Mouse (Mus musculus) kidney, embryonic 16.5 days (tissue): ENCODE measurements around the gene Uap1l1. TPM values are rescaled to one million over a fixed set of nuclear protein-coding genes. Genes with fewer than 3 reads are reported as not detected.
"Not testable (repeated sequence)": the region's sequence is repeated elsewhere in the genome, so short reads cannot be mapped to it uniquely, and the experiment has no call there.

ENCODE experiments used
- ATAC-seq: fragments of 200-750 bp; cut with Nextera tagmentation; 2 replicates; pipeline ENCODE4 v1.8.0; 2017; ENCODE audit warnings: moderate TSS enrichment; ENCODE audit not compliant: low FRiP score, low TSS enrichment
- H3K27ac ChIP-seq: fragments of 300-500 bp; sonication (generic); 2 replicates; pipeline ENCODE4 v1.5.1; 2014; ENCODE audit warnings: low read length
- H3K27me3 ChIP-seq: fragments of 300-500 bp; sonication (generic); 2 replicates; pipeline ENCODE4 v1.6.1; 2014; ENCODE audit warnings: low read length, control low read depth, mixed read lengths; ENCODE audit not compliant: insufficient read depth
- H3K36me3 ChIP-seq: fragments of 300-500 bp; sonication (generic); 2 replicates; pipeline ENCODE4 v1.6.1; 2014; ENCODE audit warnings: low read length, control low read depth, mixed read lengths; ENCODE audit not compliant: insufficient read depth
- H3K4me1 ChIP-seq: fragments of 300-500 bp; sonication (generic); 2 replicates; pipeline ENCODE4 v1.6.1; 2014; ENCODE audit warnings: low read length, control low read depth, mixed read lengths; ENCODE audit not compliant: insufficient read depth
- H3K4me2 ChIP-seq: fragments of 300-500 bp; sonication (generic); replicated peaks from 2 replicates; pipeline ENCODE4 v1.6.1; 2014; ENCODE audit warnings: low read depth, low read length
- H3K4me3 ChIP-seq: fragments of 300-500 bp; sonication (generic); 2 replicates; pipeline ENCODE4 v1.5.1; 2014; ENCODE audit warnings: mild to moderate bottlenecking, low read length
- H3K9ac ChIP-seq: fragments of 300-500 bp; sonication (generic); replicated peaks from 2 replicates; pipeline ENCODE4 v1.6.1; 2014; ENCODE audit warnings: low read length
- H3K9me3 ChIP-seq: fragments of 300-500 bp; sonication (generic); 2 replicates; pipeline ENCODE4 v1.6.1; 2016; ENCODE audit warnings: low read length, control low read depth
- WGBS: fragments of 180-500 bp; shearing (Covaris S2); extraction: QIAGEN DNeasy Blood & Tissue Kit; methylation state at CpG from one replicate; pipeline ENCODE4 v1.1.7; 2014; 5-methylcytosine and 5-hydroxymethylcytosine counted together
- polyA plus RNA-seq: library from polyadenylated mRNA; unstranded; fragments of >200 nt; fragmentation: Nextera tagmentation; extraction: Ambion mirVana; gene quantifications from 2 replicates; pipeline ENCODE4 v1.2.1, GENCODE M21; 2015

Gene Uap1l1
- polyA plus RNA-seq, result 38.9 and 49.2 TPM in 2 replicates

DNA sequence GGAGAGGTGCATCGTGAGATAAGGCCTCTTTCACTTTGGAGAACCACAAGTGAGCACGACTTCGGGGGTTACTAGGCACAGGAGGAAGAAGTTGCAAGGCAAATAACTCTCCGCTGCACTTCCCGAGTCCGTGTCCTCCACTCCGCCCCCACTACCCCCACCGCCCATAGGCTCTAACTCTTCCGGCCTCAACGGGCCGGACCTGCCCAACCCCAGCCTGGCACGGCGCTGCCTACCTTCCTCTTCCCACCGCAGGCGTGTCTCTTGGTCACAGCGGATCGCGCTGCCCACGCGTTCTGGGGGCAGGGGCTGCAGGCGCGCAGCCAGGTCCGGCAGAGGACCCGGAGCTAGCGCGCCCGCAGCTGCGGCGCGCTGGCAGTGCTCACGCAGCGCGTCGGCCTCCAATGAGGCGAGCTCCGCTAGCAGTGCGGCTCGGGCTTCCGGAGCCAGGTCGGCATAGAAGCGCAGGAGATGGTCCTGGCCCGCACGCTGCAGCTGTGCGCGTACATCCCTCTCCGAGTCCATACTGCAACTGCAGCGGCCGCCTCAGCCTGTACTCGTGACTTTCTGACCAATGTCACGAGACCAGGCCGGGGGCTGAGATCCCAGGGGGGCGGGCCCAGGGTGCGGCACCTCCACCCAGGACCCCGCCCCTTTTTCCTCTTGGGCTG is at the start of gene Uap1l1:
TSS of gene Uap1l1 (minus strand) at position 592 of the 671 bp plus-strand sequence.
- H3K4me1 ChIP-seq, result peaks cover 18% of the 10 kb centered on the region
- peak; percentile 89 for ATAC-seq
- peak within 1 kb of the TSS; percentile 83 for H3K9ac ChIP-seq
- H3K27me3 ChIP-seq, result no peaks in the 10 kb centered on the region
- peak within 1 kb of the TSS; percentile 98 for H3K4me2 ChIP-seq
- under 1% methylated on average over 51 of the region's 54 CpGs for WGBS
- H3K36me3 ChIP-seq, result no peaks in the 10 kb centered on the region
- peak within 1 kb of the TSS; percentile 75 for H3K4me3 ChIP-seq
- H3K9me3 ChIP-seq, result no peaks in the 10 kb centered on the region
- peak within 1 kb of the TSS; percentile 36; the same call in 1 of the 2 replicates for H3K27ac ChIP-seq

DNA sequence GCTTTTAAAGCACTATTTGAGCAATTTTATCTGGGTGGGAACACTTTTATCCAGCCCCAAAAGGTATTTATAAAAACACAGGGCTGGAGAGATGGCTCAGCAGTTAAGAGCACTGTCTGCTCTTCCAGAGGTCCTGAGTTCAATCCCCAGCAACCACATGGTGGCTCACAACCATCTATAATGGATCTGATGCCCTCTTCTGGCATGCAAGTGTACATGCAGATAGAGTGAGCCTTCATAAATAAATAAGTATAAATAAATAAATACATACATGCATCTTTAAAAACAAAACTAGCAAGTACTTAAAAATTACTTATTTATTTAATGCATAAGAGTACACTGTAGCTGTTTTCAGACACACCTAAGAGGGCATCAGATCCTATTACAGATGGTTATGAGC is 48.0 kb upstream of the Uap1l1 start:
- not testable (repeated sequence) for H3K27ac ChIP-seq, ATAC-seq, H3K4me2 ChIP-seq, H3K36me3 ChIP-seq, H3K9ac ChIP-seq, H3K27me3 ChIP-seq, H3K4me1 ChIP-seq, H3K9me3 ChIP-seq, H3K4me3 ChIP-seq

GRCm38 (mm10) chr2:25408908-25409307 is 43.4 kb upstream of the Uap1l1 start:
- Histone ChIP-seq H3K27me3 (peaks cover 7% of the 10 kb centered on the region; the same call in 1 of the 2 replicates), H3K4me2 (no peak overlapping the region), H3K9me3 (no peaks in the 10 kb centered on the region), H3K4me1 (0 out of 2 replicates have a peak, but pooled peaks cover 2% of the 10 kb centered on the region), H3K27ac (no peak overlapping the region), H3K36me3 (no peaks in the 10 kb centered on the region), H3K9ac (no peak overlapping the region), H3K4me3 (no peak overlapping the region)
- ATAC-seq, result no peak
- WGBS, result 87% methylated on average over 10 of the region's 10 CpGs

DNA sequence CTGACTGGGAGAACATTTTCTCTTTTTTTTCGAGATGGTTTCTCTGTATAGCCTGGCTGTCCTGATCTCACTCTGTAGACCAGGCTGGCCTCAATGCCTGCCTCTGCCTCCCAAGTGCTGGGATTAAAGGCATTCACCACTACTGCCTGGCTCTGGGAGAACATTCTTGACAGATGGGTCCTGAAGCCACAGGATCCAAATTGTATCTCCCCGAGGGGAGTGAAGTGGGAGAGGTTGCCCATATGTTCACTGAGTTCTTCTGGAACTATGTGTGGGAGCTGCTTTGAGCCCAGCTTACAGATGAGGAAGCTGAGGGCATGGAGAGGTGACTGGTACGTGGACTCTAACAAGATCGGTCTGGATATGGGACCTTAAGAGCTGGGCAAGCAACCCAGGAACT is 38.5 kb upstream of the Uap1l1 start:
- WGBS, result 77% methylated on average over 4 of the region's 4 CpGs
- no peak overlapping the region for H3K9ac ChIP-seq
- ATAC-seq, result no peak
- H3K4me2 ChIP-seq, result peak overlapping the region; percentile 90
- H3K27ac ChIP-seq, result no peak overlapping the region
- peaks cover 35% of the 10 kb centered on the region for H3K27me3 ChIP-seq
- no peaks in the 10 kb centered on the region for H3K9me3 ChIP-seq
- peaks cover 13% of the 10 kb centered on the region for H3K4me1 ChIP-seq
- H3K36me3 ChIP-seq, result no peaks in the 10 kb centered on the region
- H3K4me3 ChIP-seq, result peak overlapping the region; percentile 81; the same call in 1 of the 2 replicates

DNA sequence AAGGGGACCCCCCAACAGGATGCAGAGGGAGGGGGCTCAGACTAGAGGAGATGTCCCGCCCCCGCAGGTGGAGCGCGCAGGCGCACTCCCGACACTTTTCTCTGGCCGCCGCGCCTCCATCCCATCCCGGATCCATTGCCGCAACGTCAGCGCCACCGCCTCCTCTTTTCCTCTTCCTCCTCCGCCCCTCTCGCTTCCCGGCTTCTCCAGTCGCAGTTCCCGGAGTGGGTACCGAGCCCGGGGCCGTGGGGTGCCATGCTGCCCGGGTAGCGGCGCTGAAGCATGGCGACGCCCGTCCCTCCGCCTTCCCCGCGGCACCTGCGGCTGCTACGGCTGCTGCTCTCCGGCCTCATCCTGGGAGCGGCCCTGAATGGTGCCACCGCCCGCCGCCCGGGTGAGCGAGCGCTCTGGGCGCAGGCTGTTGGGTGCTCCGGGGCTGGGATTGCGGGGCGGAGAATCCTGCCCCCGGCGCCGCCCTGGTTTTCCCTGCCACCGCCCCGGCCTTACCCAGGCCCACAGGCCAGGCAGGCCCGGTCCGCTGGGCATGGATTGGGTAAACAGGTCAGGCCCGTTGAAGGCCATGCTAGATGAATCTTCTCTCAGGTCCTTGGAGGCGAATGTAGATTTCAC is 37.6 kb upstream of the Uap1l1 start:
- Histone ChIP-seq H3K4me3 (peak overlapping the region; percentile 81), H3K4me2 (peak overlapping the region; percentile 90), H3K36me3 (no peaks in the 10 kb centered on the region), H3K9ac (peak overlapping the region; percentile 75), H3K27ac (no peak overlapping the region), H3K9me3 (no peaks in the 10 kb centered on the region), H3K27me3 (peaks cover 41% of the 10 kb centered on the region), H3K4me1 (peaks cover 13% of the 10 kb centered on the region)
- under 1% methylated on average over 52 of the region's 54 CpGs for WGBS
- ATAC-seq, result peak; percentile 52; the same call in 1 of the 2 replicates

- Histone ChIP-seq H3K4me1 (peaks cover 13% of the 10 kb centered on the region), H3K27me3 (peaks cover 47% of the 10 kb centered on the region), H3K9ac (peak overlapping the region; percentile 75; the same call in 1 of the 2 replicates), H3K4me2 (peak overlapping the region; percentile 90), H3K27ac (no peak overlapping the region), H3K4me3 (peak overlapping the region; percentile 81), H3K9me3 (no peaks in the 10 kb centered on the region), H3K36me3 (no peaks in the 10 kb centered on the region)
- WGBS, result under 1% methylated on average over 13 of the region's 13 CpGs
- peak; percentile 29 for ATAC-seq
These were observed 37.0 kb upstream of the Uap1l1 start for GRCm38 (mm10) chr2:25402377-25402971.

DNA sequence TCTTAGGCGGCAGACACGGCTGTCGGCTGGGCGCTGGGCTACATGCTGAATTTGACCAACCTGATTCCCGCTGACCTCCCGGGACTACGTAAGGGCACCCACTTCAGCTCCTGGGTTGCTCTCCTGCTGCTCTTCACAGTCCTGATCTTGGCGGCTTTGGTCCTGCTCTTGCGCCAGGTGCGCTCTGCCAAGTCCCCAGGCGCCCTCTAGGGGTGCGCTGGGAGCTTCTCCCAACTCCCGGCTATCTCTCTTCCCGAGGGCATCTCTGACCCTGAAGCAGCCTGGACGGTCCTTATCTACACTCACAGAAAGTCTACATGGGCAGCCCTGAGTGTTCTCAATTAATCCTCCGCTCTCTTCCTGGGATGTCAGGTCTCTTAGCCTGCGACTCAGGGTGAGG is 35.3 kb upstream of the Uap1l1 start:
- WGBS, result 3% methylated on average over 17 of the region's 17 CpGs
- H3K36me3 ChIP-seq, result no peaks in the 10 kb centered on the region
- peak overlapping the region; percentile 14; the same call in 1 of the 2 replicates for H3K4me3 ChIP-seq
- peaks cover 22% of the 10 kb centered on the region for H3K4me1 ChIP-seq
- ATAC-seq, result no peak
- H3K4me2 ChIP-seq, result peak overlapping the region; percentile 40
- H3K27me3 ChIP-seq, result peaks cover 60% of the 10 kb centered on the region
- no peak overlapping the region for H3K27ac ChIP-seq
- no peak overlapping the region for H3K9ac ChIP-seq
- no peaks in the 10 kb centered on the region for H3K9me3 ChIP-seq

- no peaks in the 10 kb centered on the region for H3K36me3 ChIP-seq
- no peak for ATAC-seq
- peaks cover 64% of the 10 kb centered on the region for H3K27me3 ChIP-seq
- H3K4me2 ChIP-seq, result peak overlapping the region; percentile 40
- H3K9me3 ChIP-seq, result no peaks in the 10 kb centered on the region
- WGBS, result 19% methylated on average over 16 of the region's 16 CpGs
- H3K4me1 ChIP-seq, result peaks cover 26% of the 10 kb centered on the region
- H3K9ac ChIP-seq, result no peak overlapping the region
- peak overlapping the region; percentile 14; the same call in 1 of the 2 replicates for H3K4me3 ChIP-seq
- H3K27ac ChIP-seq, result no peak overlapping the region
These were observed 34.8 kb upstream of the Uap1l1 start for GRCm38 (mm10) chr2:25400291-25400690.

- Histone ChIP-seq H3K27ac (no peak within 1 kb of the TSS), H3K27me3 (peaks cover 63% of the 10 kb centered on the region), H3K9ac (no peak within 1 kb of the TSS), H3K4me3 (no peak within 1 kb of the TSS), H3K4me2 (no peak within 1 kb of the TSS), H3K9me3 (no peaks in the 10 kb centered on the region), H3K4me1 (peaks cover 33% of the 10 kb centered on the region), H3K36me3 (no peaks in the 10 kb centered on the region)
- 74% methylated on average over 8 of the region's 8 CpGs for WGBS
- no peak for ATAC-seq
These were observed 33.6 kb upstream of the Uap1l1 start, which contains the start of gene Npdc1 for GRCm38 (mm10) chr2:25399051-25399450. TSS of gene Npdc1 (plus strand) at chr2:25399351.
